Mouse (Mus musculus) hindbrain, embryonic 16.5 days (tissue): ENCODE measurements at regions not wholly inside any gene's neighbourhood (a gene's known extent, or its start where the extent isn't known, plus 50 kb on each side); places are given as distances from the start of the nearest gene placed in this dataset.
A peak's percentile ranks its signal among the peaks of the same experiment; 100 is the strongest.

Experiments used
- ATAC-seq: fragments of 200-750 bp; cut with Nextera tagmentation; 2 replicates; pipeline ENCODE4 v1.8.0; 2017; ENCODE audit warnings: moderate TSS enrichment, moderate library complexity
- H3K27ac ChIP-seq: fragments of 300-500 bp; sonication (generic); 2 replicates; pipeline ENCODE4 v1.5.1; 2014; ENCODE audit warnings: low read depth, mild to moderate bottlenecking, control low read depth, low read length, moderate library complexity
- H3K27me3 ChIP-seq: fragments of 300-500 bp; sonication (generic); replicated peaks from 2 replicates; pipeline ENCODE4 v1.6.1; 2014; ENCODE audit warnings: low read length; ENCODE audit not compliant: control insufficient read depth, insufficient read depth
- H3K36me3 ChIP-seq: fragments of 300-500 bp; sonication (generic); 2 replicates; pipeline ENCODE4 v1.6.1; 2014; ENCODE audit warnings: mild to moderate bottlenecking, low read length, moderate library complexity, mixed read lengths; ENCODE audit not compliant: control insufficient read depth, insufficient read depth
- H3K4me1 ChIP-seq: fragments of 300-500 bp; sonication (generic); 2 replicates; pipeline ENCODE4 v1.6.1; 2014; ENCODE audit warnings: low read depth, low read length; ENCODE audit not compliant: control insufficient read depth, insufficient read depth
- H3K4me2 ChIP-seq: fragments of 300-500 bp; sonication (generic); 2 replicates; pipeline ENCODE4 v1.6.1; 2014; ENCODE audit warnings: mild to moderate bottlenecking, low read length, control low read depth, moderate library complexity
- H3K4me3 ChIP-seq: fragments of 300-500 bp; sonication (generic); 2 replicates; pipeline ENCODE4 v1.5.1; 2014; ENCODE audit warnings: mild to moderate bottlenecking, low read length, control low read depth, moderate library complexity
- H3K9ac ChIP-seq: fragments of 300-500 bp; sonication (generic); 2 replicates; pipeline ENCODE4 v1.6.1; 2014; ENCODE audit warnings: low read depth, mild to moderate bottlenecking, control low read depth, low read length, moderate library complexity
- H3K9me3 ChIP-seq: fragments of 300-500 bp; sonication (generic); 2 replicates; pipeline ENCODE4 v1.6.1; 2014; ENCODE audit warnings: mild to moderate bottlenecking, low read length, moderate library complexity; ENCODE audit not compliant: control insufficient read depth
- WGBS: fragments of 180-500 bp; shearing (Covaris S2); extraction: QIAGEN DNeasy Blood & Tissue Kit; methylation state at CpG from one replicate; pipeline ENCODE4 v1.1.7; 2014; 5-methylcytosine and 5-hydroxymethylcytosine counted together

DNA sequence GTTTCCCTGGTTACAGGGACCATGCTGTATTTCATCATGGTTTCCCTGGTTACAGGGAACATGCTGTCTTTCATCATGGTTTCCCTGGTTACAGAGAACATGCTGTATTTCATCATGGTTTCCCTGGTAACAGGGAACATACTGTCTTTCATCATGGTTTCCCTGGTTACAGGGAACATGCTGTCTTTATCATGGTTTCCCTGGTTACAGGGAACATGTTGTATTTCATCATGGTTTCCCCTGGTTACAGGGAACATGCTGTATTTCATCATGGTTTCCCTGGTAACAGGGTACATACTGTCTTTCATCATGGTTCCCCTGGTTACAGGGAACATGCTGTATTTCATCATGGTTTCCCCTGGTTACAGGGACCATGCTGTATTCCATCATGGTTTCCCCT is 1579.5 kb downstream of the 4930444P10Rik start:
- no peak overlapping the region for H3K4me2 ChIP-seq
- no peak overlapping the region for H3K4me3 ChIP-seq
- H3K9ac ChIP-seq, result no peak overlapping the region
- no peaks in the 10 kb centered on the region for H3K9me3 ChIP-seq
- H3K27me3 ChIP-seq, result peaks cover 2% of the 10 kb centered on the region; the same call in 1 of the 2 replicates
- no peaks in the 10 kb centered on the region for H3K4me1 ChIP-seq
- no peak overlapping the region for H3K27ac ChIP-seq
- ATAC-seq, result no peak
- no peaks in the 10 kb centered on the region for H3K36me3 ChIP-seq

DNA sequence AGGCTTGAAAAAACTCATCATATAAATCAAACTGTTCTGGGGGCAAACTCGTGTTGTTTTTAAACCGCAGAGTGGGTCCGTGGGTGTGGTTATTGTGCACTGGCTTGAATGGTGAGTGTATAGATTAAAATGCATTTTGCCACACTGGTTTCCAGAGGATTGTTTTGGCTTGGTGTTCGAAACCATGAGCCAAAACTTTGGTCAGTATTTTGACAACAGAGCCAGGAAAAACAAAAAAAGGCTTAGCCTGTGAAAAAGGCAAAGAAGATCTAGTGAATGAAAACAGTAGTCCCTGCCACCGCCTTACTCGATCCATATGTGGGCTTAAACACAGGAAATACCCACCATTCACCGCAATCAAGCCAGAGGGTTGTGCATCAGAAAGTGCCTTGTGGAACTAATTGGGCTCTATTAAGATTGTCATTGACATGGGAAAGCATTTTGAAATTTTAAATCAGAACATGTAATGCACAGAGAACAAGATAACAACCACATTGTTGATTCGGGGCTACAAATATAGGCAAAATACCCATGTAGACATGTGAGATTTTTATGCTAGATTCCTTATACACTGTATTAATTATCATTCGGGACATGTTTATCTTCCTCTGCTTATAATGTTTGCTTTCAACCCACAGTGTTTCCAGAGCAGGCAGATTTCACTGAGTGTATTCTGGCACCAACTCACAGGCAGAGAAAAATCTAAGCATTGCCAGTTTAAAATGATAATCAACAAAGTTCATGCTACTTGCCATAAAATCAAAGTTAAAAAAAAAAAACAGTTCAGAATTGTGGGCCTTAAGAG is 1580.4 kb downstream of the 4930444P10Rik start:
- Histone ChIP-seq H3K9ac (no peak overlapping the region), H3K4me1 (no peaks in the 10 kb centered on the region), H3K9me3 (no peaks in the 10 kb centered on the region), H3K27ac (no peak overlapping the region), H3K27me3 (peaks cover 10% of the 10 kb centered on the region), H3K4me2 (no peak overlapping the region), H3K36me3 (no peaks in the 10 kb centered on the region), H3K4me3 (no peak overlapping the region)
- 61% methylated on average over 9 of the region's 9 CpGs for WGBS
- ATAC-seq, result no peak

DNA sequence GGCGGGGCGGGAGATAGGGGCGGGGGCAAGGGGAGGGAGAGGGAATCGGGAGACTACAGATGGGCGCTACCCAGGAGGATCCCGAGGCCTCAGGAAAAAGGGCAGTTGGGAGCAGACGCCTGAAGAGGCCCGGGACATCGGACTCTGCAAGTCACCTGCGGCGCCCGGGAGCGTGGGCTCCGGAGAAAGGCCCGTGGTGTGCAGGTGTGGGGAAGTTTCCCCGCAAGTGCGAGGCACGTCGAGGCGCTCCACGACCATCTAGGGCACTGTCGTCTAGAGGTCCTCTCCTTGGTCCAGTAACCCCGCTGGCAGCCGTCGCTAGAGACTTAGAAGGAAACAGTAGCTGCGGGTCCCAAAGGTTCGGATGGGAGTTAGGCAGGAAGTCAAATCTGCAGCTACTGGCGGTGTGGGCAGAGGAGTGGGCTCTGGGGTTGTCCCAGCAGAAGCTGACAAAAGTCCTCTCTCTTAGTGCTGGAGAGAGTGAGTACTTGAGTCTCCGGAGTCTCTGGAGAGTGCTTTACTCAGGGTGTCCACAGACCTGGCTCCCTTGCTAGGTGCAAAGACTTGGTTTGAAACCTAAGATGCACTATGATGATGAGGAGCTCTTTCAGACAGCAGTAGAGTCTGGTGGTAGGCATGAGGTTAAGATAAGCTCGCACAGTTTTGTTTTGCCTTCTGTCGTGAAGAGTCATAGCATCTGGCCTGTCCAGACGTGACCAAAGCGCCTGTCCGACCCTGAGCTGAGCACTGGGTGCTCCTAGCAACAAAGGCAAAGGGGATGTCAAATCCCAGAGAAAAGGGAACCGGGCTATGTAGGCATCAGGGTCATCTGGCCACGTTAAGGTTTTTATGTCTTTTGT is 1586.1 kb downstream of the 4930444P10Rik start:
- 0 out of 2 replicates have a peak overlapping the region, but pooled peaks have one; percentile 3 for H3K9ac ChIP-seq
- H3K9me3 ChIP-seq, result no peaks in the 10 kb centered on the region
- H3K27ac ChIP-seq, result no peak overlapping the region
- peaks cover 22% of the 10 kb centered on the region for H3K27me3 ChIP-seq
- peak overlapping the region; percentile 41 for H3K4me3 ChIP-seq
- peak overlapping the region; percentile 71 for H3K4me2 ChIP-seq
- H3K4me1 ChIP-seq, result peaks cover 6% of the 10 kb centered on the region
- WGBS, result 6% methylated on average over 33 of the region's 36 CpGs
- ATAC-seq, result peak; percentile 69
- H3K36me3 ChIP-seq, result no peaks in the 10 kb centered on the region

DNA sequence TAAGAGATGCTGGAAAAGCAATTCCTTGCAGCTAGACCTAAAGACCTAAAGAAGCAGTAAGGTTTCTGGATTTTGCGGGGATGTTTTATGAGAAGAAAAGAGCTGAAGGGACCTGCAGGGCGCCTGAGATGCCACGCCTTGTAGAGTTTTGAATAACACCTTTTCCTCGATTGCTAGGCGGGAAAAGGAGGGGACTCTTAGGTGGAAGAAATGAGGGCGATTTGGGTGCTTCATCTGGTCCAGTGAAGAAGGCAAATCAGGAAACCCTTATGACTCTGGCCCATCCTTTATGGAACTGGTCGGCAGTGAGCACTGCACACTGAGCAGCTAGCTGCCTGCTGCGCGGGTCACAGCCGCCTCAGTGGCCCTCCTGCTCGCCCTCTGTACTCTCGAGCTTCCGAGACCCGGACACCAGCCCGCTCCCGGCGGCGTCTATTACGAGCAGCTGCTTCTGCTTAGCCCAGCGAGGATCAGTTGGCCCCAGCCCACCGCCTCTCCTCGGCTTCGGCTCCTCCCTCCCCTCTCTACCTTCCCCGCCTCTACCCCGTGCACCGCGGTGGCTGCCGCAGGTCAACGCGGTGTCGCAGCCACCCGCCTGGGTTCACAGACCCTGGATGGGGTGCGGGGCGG is 1586.8 kb downstream of the 4930444P10Rik start:
- H3K27me3 ChIP-seq, result peaks cover 22% of the 10 kb centered on the region
- WGBS, result under 1% methylated on average over 33 of the region's 34 CpGs
- peaks cover 6% of the 10 kb centered on the region for H3K4me1 ChIP-seq
- H3K4me2 ChIP-seq, result peak overlapping the region; percentile 71
- no peaks in the 10 kb centered on the region for H3K36me3 ChIP-seq
- H3K9ac ChIP-seq, result 0 out of 2 replicates have a peak overlapping the region, but pooled peaks have one; percentile 3
- no peaks in the 10 kb centered on the region for H3K9me3 ChIP-seq
- no peak overlapping the region for H3K27ac ChIP-seq
- peak overlapping the region; percentile 41 for H3K4me3 ChIP-seq
- peak; percentile 89 for ATAC-seq

DNA sequence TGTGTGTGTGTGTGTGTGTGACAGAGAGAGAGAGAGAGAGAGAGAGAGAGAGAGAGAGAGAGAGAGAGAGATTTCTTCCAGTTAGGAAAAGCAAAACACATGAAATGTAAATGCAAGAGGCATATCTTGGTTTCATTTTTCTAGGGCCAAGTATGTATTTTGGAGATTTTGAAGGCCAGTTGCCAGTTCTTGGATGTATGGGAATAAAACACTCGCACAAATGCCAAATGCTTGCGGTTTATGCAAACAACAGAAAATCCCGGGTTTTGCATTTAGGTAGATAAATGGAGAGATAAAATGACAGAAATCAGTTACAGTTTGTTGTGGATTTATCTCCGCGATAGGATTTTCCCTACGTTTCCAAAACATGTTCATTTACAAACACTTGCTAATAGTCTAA is 1587.4 kb downstream of the 4930444P10Rik start:
- no peaks in the 10 kb centered on the region for H3K9me3 ChIP-seq
- 5% methylated on average over 6 of the region's 6 CpGs for WGBS
- no peak overlapping the region for H3K27ac ChIP-seq
- no peaks in the 10 kb centered on the region for H3K36me3 ChIP-seq
- ATAC-seq, result no peak
- peak overlapping the region; percentile 71; the same call in 1 of the 2 replicates for H3K4me2 ChIP-seq
- H3K4me3 ChIP-seq, result no peak overlapping the region
- H3K4me1 ChIP-seq, result peaks cover 6% of the 10 kb centered on the region
- H3K27me3 ChIP-seq, result peaks cover 22% of the 10 kb centered on the region
- no peak overlapping the region for H3K9ac ChIP-seq

DNA sequence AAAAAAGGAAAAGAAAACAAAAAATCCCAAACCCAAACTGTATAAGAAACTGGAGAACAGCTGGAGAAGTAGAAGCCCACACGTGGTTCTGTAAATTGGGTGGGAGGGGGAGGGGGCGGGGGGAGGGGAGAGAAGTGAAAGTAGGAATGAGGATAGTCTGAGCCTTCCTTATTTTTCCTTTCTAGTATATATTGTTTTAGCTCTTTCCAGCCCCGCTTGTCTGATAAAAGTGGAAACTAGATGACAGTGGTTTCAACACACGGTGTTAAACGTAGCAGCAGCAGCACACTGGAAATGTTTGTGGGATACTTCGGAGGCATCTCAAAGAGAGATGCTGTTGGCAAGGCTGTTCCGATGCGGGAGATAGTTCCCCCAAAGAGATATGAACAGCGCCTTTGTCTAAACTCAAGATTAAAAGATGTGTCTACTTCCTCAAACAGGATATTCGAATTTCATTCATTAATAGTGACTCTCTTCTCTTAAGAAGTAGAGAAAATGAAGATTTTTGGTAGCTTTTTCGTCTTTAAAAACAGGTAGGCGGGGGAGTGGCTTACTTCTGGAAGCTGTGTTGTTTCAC is 1588.3 kb downstream of the 4930444P10Rik start:
- H3K9me3 ChIP-seq, result no peaks in the 10 kb centered on the region
- peaks cover 22% of the 10 kb centered on the region for H3K27me3 ChIP-seq
- peak overlapping the region; percentile 24 for H3K4me2 ChIP-seq
- no peak for ATAC-seq
- H3K36me3 ChIP-seq, result no peaks in the 10 kb centered on the region
- WGBS, result 6% methylated on average over 12 of the region's 12 CpGs
- H3K4me1 ChIP-seq, result peaks cover 6% of the 10 kb centered on the region
- no peak overlapping the region for H3K9ac ChIP-seq
- H3K4me3 ChIP-seq, result no peak overlapping the region
- no peak overlapping the region for H3K27ac ChIP-seq

DNA sequence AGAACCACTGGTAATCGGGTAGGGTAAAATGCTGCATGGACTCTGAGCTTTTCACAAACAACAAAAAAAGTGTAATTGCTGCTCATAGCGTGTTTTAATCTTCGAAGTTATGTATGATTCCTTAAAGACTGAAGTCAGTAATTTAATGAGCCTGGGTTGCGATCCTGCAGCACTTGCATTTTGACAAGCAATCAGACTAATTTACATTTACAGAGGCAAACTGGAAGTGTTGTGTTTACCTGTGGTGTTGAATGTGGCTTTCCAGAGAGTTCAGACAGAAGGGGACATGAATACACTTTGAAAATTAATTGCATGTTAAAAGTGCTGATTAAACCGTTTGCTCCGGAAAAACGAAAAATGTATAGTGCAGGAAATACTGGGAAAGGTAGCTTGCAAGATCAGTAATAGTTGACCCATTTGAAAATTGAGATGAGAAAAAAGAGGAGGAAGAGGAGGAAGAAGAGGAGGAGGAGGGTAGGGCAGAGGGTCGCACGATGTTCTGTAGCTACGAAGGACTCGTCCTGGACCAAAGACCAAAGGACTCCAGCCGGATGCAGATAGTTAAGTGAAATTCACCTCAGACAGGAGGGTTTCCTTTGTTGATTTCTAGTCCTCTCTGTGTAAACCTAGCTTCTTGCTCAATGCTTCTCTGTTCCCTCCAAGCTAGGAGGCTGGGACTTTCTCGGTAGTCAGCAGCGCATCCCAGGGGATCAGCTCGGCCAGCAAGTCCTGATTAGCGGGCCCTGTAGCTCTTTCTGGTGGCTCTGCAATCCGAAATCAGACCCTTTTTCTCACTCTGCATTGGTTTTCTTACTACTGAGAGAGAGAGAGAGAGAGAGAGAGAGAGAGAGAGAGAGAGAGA is 1589.0 kb downstream of the 4930444P10Rik start:
- no peaks in the 10 kb centered on the region for H3K9me3 ChIP-seq
- H3K4me1 ChIP-seq, result peaks cover 6% of the 10 kb centered on the region
- H3K4me3 ChIP-seq, result no peak overlapping the region
- no peaks in the 10 kb centered on the region for H3K36me3 ChIP-seq
- no peak overlapping the region for H3K4me2 ChIP-seq
- ATAC-seq, result no peak
- WGBS, result 11% methylated on average over 17 of the region's 17 CpGs
- H3K27ac ChIP-seq, result no peak overlapping the region
- no peak overlapping the region for H3K9ac ChIP-seq
- H3K27me3 ChIP-seq, result peaks cover 22% of the 10 kb centered on the region

DNA sequence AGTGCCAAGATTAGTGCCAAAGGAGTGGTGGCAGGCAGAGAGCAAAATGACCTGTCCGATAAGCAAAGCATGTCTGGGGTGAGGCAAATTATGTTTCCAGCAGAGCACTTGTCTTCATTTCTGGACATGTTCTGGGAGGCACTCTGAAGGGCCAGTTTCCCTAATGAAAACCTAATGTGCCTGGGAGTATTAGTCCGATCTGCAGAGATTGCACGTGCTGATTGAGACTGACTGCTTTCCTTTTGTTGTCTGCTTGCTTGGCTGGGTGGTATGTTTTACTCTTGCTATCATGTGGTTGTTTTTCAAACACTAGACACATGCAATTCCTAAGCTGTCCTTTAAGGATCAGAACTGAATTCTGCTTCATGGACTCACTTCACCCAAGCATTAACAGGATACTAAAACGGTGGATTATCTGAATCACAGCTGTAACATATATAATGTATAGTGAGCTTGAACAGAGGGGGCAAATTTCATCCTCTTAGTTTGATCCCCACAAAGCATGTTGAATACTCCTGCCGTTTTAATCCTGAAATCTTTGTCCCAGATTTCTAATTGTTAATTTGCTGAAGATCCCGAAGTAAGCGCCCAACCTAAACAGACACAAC is 1589.8 kb downstream of the 4930444P10Rik start:
- peaks cover 6% of the 10 kb centered on the region for H3K4me1 ChIP-seq
- no peak for ATAC-seq
- H3K9ac ChIP-seq, result no peak overlapping the region
- H3K27ac ChIP-seq, result no peak overlapping the region
- H3K4me3 ChIP-seq, result no peak overlapping the region
- H3K36me3 ChIP-seq, result no peaks in the 10 kb centered on the region
- H3K9me3 ChIP-seq, result no peaks in the 10 kb centered on the region
- 19% methylated on average over 7 of the region's 7 CpGs for WGBS
- H3K4me2 ChIP-seq, result no peak overlapping the region
- H3K27me3 ChIP-seq, result peaks cover 17% of the 10 kb centered on the region
